Mouse (Mus musculus) erythroblast, embryonic 14.5 days (primary cell): Measurements from ENCODE around the gene Gm37240.

ENCODE experiments used
- GATA1 ChIP-seq: IDR thresholded peaks from 2 replicates; pipeline ENCODE4 v1.6.1; 2012; ENCODE audit warnings: low read length, inconsistent platforms, mixed read lengths
- TAL1 ChIP-seq: IDR thresholded peaks from 3 replicates; pipeline ENCODE4 v1.6.1; 2012; ENCODE audit warnings: low read length, inconsistent platforms, mixed read lengths

DNA sequence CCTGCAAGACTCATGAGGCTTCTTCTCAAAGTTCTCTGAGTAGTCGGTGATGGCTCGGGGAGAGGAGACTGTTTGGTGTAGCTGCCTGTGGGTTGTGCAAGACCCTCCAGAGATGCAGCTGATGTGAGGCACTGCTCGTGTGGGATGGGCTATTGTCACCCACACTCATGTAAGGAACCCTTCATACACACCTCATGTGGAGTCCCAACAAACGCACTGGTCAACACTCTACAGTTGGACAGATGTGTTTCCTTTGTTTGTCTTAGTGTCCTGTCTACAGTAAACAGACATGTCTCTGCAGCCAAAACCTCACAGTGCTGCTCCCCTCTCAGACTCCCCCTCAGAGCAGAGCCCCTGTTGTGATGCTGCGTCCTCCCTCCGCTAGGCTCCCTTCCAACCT, 217.5 kb downstream of the Gm37240 start:
- TF ChIP-seq GATA1 (no peak), TAL1 (no peak)
